Mouse (Mus musculus): ENCODE data around the gene Sptb. TPM values are rescaled to one million over a fixed set of nuclear protein-coding genes. Genes with fewer than 3 reads are reported as not detected.

Sptb gene
- polyA plus RNA-seq, 1 experiment: 0.42 TPM

DNA sequence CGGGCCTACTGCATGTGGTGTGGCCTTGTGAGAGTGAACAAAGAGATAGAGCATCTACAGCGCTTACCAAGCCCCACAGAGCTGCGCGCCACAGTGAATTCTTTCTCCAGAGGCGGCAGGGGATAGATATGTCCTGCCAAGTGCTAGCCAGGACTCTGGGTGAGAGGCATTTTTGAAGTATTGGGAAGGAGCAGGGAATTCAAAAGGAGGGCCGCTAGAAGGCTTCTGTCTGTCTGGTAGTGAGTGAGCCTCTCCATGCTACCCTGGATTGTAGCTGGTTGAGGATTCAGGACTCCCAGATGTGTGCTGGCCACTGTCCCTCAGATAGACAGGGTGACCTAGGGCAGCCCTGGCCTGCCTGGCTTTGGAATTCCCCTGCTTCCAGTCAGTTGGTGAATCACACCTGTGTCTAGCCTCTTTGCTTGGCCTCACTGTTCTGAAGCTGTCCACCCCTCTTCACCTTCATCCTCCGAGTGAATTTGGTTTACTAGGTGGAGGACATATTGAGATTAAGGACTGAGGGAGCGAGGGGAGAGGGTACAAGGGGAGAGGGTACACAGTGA, 173.7 kb downstream of the Sptb start:
- H3K4me2 ChIP-seq (ENCODE audit: low read depth): peak overlapping the region; percentile 84
- TF ChIP-seq SRF (IDR thresholded peaks at IDR 0.05; ENCODE audit: control insufficient read depth, insufficient read length, low read depth): no peak
- no peak for TF ChIP-seq USF1 (IDR thresholded peaks at IDR 0.05; ENCODE audit: low read depth)
- no peak for TF ChIP-seq MAX (IDR thresholded peaks at IDR 0.05; ENCODE audit: low read depth)
- no peak for TF ChIP-seq POLR2AphosphoS2 (IDR thresholded peaks at IDR 0.05; ENCODE audit: insufficient read length, low read depth)
- TF ChIP-seq E2F4 (IDR thresholded peaks at IDR 0.05; ENCODE audit: insufficient read depth): no peak
- TF ChIP-seq TCF3 (IDR thresholded peaks at IDR 0.05; ENCODE audit: insufficient read length, low read depth): no peak
- no peak for TF ChIP-seq REST (IDR thresholded peaks at IDR 0.05; ENCODE audit: insufficient read depth, insufficient read length)
- no peak for TF ChIP-seq CEBPB (IDR thresholded peaks at IDR 0.05; ENCODE audit: insufficient read depth, poor library complexity, severe bottlenecking)
- TF ChIP-seq TCF12 (IDR thresholded peaks at IDR 0.05; ENCODE audit: insufficient read depth, poor library complexity, severe bottlenecking): no peak
- no peak for TF ChIP-seq MYOD1 (IDR thresholded peaks at IDR 0.05; ENCODE audit: control insufficient read depth in 1 of 3, insufficient read length in 2 of 3, low read depth in 2 of 3)
- no peak for TF ChIP-seq MYOG (IDR thresholded peaks at IDR 0.05; ENCODE audit: control insufficient read depth in 1 of 3, insufficient read depth in 1 of 3, insufficient read length in 2 of 3, low read depth in 2 of 3)
- TF ChIP-seq POLR2A (IDR thresholded peaks at IDR 0.05; ENCODE audit: insufficient read length, low read depth): no peak
- H3K27me3 ChIP-seq (ENCODE audit: control insufficient read depth, insufficient read depth, insufficient read length): no peaks in the 10 kb centered on the region
- peaks cover 69% of the 10 kb centered on the region for H3K79me2 ChIP-seq (ENCODE audit: control insufficient read depth, insufficient read depth)
- no peaks in the 10 kb centered on the region for H3K36me3 ChIP-seq (ENCODE audit: control insufficient read depth, insufficient read depth)
- no peak overlapping the region for H3ac ChIP-seq (ENCODE audit: control insufficient read depth, insufficient read length)
- peak overlapping the region; percentile 83 for H3K4me3 ChIP-seq

DNA sequence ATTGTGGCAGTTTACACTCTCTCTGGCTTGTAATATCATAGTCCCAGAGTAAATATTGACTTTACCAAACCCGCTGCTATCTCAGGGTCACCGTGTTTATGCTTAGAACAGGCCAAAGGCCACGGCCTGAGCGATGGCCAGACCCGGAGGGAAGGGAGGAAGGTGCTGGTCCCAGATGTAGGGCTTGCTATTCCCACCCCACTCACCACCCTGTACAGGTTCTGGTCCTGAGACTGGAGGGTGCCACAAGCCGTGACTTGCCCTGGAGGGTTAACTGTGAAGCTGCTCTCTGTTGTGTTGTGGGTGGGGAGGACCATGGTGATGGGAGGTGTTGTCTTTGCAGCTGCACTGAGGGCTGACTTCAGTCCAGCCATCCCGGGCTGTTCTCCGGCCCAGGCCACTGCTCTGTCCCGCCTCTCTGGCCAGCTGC, 174.9 kb downstream of the Sptb start:
- H3K27me3 ChIP-seq (ENCODE audit: control insufficient read depth, insufficient read depth, insufficient read length): no peaks in the 10 kb centered on the region
- H3K4me2 ChIP-seq (ENCODE audit: low read depth): peak overlapping the region; percentile 84
- peak overlapping the region; percentile 83 for H3K4me3 ChIP-seq
- no peaks in the 10 kb centered on the region for H3K36me3 ChIP-seq (ENCODE audit: control insufficient read depth, insufficient read depth)
- H3K79me2 ChIP-seq (ENCODE audit: control insufficient read depth, insufficient read depth): peaks cover 62% of the 10 kb centered on the region
- H3ac ChIP-seq (ENCODE audit: control insufficient read depth, insufficient read length): no peak overlapping the region
- TF ChIP-seq TCF3 (IDR thresholded peaks at IDR 0.05; ENCODE audit: insufficient read length, low read depth) (no peak), CEBPB (IDR thresholded peaks at IDR 0.05; ENCODE audit: insufficient read depth, poor library complexity, severe bottlenecking) (no peak), REST (IDR thresholded peaks at IDR 0.05; ENCODE audit: insufficient read depth, insufficient read length) (no peak), MAX (IDR thresholded peaks at IDR 0.05; ENCODE audit: low read depth) (no peak), POLR2AphosphoS2 (IDR thresholded peaks at IDR 0.05; ENCODE audit: insufficient read length, low read depth) (no peak), MYOD1 (IDR thresholded peaks at IDR 0.05; ENCODE audit: control insufficient read depth in 1 of 3, insufficient read length in 2 of 3, low read depth in 2 of 3) (no peak)

DNA sequence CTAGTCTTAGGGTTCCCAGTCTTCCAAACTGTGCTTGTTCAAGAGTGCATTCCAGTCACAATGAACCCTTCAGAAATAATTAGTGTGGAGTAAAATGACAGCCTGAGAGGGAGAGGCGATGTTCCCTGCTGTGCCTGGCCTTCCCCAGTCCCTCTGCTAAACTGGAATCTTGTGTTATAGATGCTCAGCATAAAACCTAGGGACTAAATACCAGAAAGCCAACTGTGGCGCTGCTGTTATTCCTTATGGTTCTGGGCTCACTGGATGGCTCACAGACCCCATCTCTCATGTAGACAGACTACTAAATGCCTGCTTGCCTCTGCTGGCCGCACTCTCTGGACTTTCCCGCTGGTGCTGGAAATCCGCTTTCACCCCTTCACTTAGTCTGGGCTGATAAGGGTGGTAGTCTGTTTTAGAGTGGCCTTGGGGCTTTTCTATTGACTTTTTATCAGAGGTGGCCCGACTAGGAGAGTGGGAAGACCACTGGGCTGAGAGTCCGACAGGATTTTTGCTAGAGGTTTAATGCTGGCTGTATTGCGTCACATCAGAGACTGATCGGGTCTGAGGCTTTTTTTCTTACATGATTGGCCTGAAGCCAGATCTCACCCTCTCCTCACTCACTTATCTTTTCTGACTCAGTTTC, 175.6 kb downstream of the Sptb start:
- Histone ChIP-seq H3K79me2 (ENCODE audit: control insufficient read depth, insufficient read depth) (peaks cover 61% of the 10 kb centered on the region), H3ac (ENCODE audit: control insufficient read depth, insufficient read length) (no peak overlapping the region), H3K27me3 (ENCODE audit: control insufficient read depth, insufficient read depth, insufficient read length) (no peaks in the 10 kb centered on the region), H3K36me3 (ENCODE audit: control insufficient read depth, insufficient read depth) (no peaks in the 10 kb centered on the region), H3K4me3 (peak overlapping the region; percentile 83), H3K4me2 (ENCODE audit: low read depth) (peak overlapping the region; percentile 84)
- TF ChIP-seq MYOG (IDR thresholded peaks at IDR 0.05; ENCODE audit: control insufficient read depth in 1 of 3, insufficient read depth in 1 of 3, insufficient read length in 2 of 3, low read depth in 2 of 3) (no peak), CEBPB (IDR thresholded peaks at IDR 0.05; ENCODE audit: insufficient read depth, poor library complexity, severe bottlenecking) (peak; percentile 80)

DNA sequence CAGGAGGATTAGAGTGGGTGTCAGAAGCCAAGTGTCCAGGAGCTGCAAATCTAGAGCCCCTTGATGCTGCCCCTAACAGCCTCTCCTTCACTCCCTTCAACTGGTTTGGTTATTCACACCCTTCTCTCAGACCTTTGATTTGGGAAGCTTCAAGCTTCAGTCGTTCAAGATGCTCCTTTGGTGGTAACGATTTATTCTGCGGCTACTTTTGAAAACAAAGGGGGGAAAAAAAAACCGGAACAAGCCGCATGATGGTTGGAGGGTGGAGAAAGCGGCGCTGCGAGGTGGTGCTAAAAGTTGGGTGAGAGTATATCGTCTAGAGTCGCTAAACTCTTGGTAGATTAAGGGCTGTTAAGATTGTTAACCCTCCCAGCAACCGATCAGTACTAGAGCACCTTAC, 176.1 kb downstream of the Sptb start:
- peaks cover 56% of the 10 kb centered on the region for H3K79me2 ChIP-seq (ENCODE audit: control insufficient read depth, insufficient read depth)
- TF ChIP-seq MYOG (IDR thresholded peaks at IDR 0.05; ENCODE audit: control insufficient read depth in 1 of 3, insufficient read depth in 1 of 3, insufficient read length in 2 of 3, low read depth in 2 of 3): no peak
- TF ChIP-seq TCF12 (IDR thresholded peaks at IDR 0.05; ENCODE audit: insufficient read depth, poor library complexity, severe bottlenecking): no peak
- no peak for TF ChIP-seq CEBPB (IDR thresholded peaks at IDR 0.05; ENCODE audit: insufficient read depth, poor library complexity, severe bottlenecking)
- H3K36me3 ChIP-seq (ENCODE audit: control insufficient read depth, insufficient read depth): no peaks in the 10 kb centered on the region
- peak overlapping the region; percentile 84 for H3K4me2 ChIP-seq (ENCODE audit: low read depth)
- H3ac ChIP-seq (ENCODE audit: control insufficient read depth, insufficient read length): peak overlapping the region; percentile 72
- H3K4me3 ChIP-seq: peak overlapping the region; percentile 83
- no peaks in the 10 kb centered on the region for H3K27me3 ChIP-seq (ENCODE audit: control insufficient read depth, insufficient read depth, insufficient read length)

DNA sequence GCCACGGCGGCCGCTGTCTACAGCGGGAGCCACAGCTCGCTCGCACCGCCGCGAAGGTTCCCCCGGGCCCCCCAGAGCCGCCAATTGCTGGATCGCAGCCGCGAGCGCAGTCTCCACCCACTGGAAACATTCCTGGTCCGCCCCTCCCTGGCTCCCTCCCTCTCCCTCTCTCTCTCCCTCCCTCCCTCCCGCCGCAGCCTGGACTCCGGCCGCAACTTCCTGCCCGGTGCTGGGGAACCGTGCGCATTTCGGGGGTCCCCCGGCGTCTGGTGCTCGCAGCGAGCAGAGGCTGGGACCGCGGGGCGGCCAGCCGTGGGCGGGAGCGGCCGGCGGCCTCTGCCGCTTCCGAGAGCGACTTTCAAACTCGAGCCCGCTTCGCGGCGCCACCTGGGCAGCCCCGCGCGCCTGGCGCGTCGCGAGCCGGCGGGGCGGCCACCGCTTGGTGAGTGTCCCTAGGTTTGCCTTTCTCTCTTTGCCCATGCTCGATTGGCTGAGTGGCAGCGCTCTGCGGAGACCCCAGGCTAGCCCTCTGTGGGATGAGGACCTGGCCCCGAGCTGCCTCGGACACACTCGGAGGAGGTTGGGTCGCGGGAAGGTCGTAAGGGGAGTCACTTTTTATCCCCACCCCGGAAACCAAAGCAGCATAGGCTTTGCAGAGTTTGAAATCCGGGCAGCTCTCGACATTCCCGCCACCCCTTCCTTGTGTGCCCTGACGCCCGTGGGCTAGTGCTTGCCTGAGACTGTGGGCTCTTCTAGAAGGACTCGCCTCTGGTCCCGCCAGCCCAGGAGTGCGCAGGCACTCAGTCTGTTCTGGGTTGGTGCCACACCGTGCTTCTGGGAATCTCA, 176.7 kb downstream of the Sptb start:
- Histone ChIP-seq H3K79me2 (ENCODE audit: control insufficient read depth, insufficient read depth) (peaks cover 50% of the 10 kb centered on the region), H3K4me3 (peak overlapping the region; percentile 83), H3K27me3 (ENCODE audit: control insufficient read depth, insufficient read depth, insufficient read length) (no peaks in the 10 kb centered on the region), H3K4me2 (ENCODE audit: low read depth) (peak overlapping the region; percentile 91), H3K36me3 (ENCODE audit: control insufficient read depth, insufficient read depth) (no peaks in the 10 kb centered on the region), H3ac (ENCODE audit: control insufficient read depth, insufficient read length) (peak overlapping the region; percentile 72)
- TF ChIP-seq POLR2A (IDR thresholded peaks at IDR 0.05; ENCODE audit: insufficient read length, low read depth) (peak; percentile 71), TCF12 (IDR thresholded peaks at IDR 0.05; ENCODE audit: insufficient read depth, poor library complexity, severe bottlenecking) (no peak), MYOG (IDR thresholded peaks at IDR 0.05; ENCODE audit: control insufficient read depth in 1 of 3, insufficient read depth in 1 of 3, insufficient read length in 2 of 3, low read depth in 2 of 3) (no peak), SRF (IDR thresholded peaks at IDR 0.05; ENCODE audit: control insufficient read depth, insufficient read length, low read depth) (no peak), REST (IDR thresholded peaks at IDR 0.05; ENCODE audit: insufficient read depth, insufficient read length) (no peak), POLR2AphosphoS2 (IDR thresholded peaks at IDR 0.05; ENCODE audit: insufficient read length, low read depth) (no peak), E2F4 (IDR thresholded peaks at IDR 0.05; ENCODE audit: insufficient read depth) (peak; percentile 26), CEBPB (IDR thresholded peaks at IDR 0.05; ENCODE audit: insufficient read depth, poor library complexity, severe bottlenecking) (no peak), MAX (IDR thresholded peaks at IDR 0.05; ENCODE audit: low read depth) (no peak), MYOD1 (IDR thresholded peaks at IDR 0.05; ENCODE audit: control insufficient read depth in 1 of 3, insufficient read length in 2 of 3, low read depth in 2 of 3) (no peak), TCF3 (IDR thresholded peaks at IDR 0.05; ENCODE audit: insufficient read length, low read depth) (no peak), USF1 (IDR thresholded peaks at IDR 0.05; ENCODE audit: low read depth) (no peak)
